Mouse (Mus musculus) kidney, adult 10 weeks (tissue): ENCODE measurements around the gene Arhgap17. TPM values are rescaled to one million over a fixed set of nuclear protein-coding genes. Genes with fewer than 3 reads are reported as not detected.

ENCODE experiments used
- polyA plus RNA-seq: library from polyadenylated mRNA; stranded (reverse); fragments of 350-450 nt; fragmentation: Illumina TruSeq; extraction: RNeasy Lipid Tissue Mini Kit (QIAGEN cat#74804); gene quantifications from one replicate; pipeline ENCODE4 v1.2.3, GENCODE M21; 2014; ENCODE audit warnings: low read depth, low replicate concordance

Gene Arhgap17
- 15.6 TPM for polyA plus RNA-seq

GRCm38 (mm10) chr7:123369759-123370481 lies at the start of gene Arhgap17, which contains the start of gene Lcmt1:
Gene Arhgap17, minus strand, starts transcription at chr7:123369915.
Gene Lcmt1, plus strand, starts transcription at chr7:123369784.

Other genes starting within 250 kb of the Arhgap17 start
- 46.1 TPM for gene Tnrc6a, start 246.0 kb downstream of the Arhgap17 start, polyA plus RNA-seq
- 3.3 TPM for gene Slc5a11, start 155.1 kb downstream of the Arhgap17 start, polyA plus RNA-seq
- 55.8 TPM for gene Lcmt1, start 131 bp downstream of the Arhgap17 start, polyA plus RNA-seq
- 0.69 TPM for gene Aqp8, start 92.4 kb upstream of the Arhgap17 start, polyA plus RNA-seq
- 0.32 TPM for gene Zkscan2, start 130.5 kb upstream of the Arhgap17 start, polyA plus RNA-seq